Mouse (Mus musculus) forebrain, embryonic 16.5 days (tissue): Measurements from ENCODE around the gene Tlr12. TPM values are rescaled to one million over a fixed set of nuclear protein-coding genes. Genes with fewer than 3 reads are reported as not detected.
"Not testable (repeated sequence)": the region's sequence is repeated elsewhere in the genome, so short reads cannot be mapped to it uniquely, and the experiment has no call there.

Source experiments
- ATAC-seq: fragments of 200-750 bp; cut with Nextera tagmentation; 2 replicates; pipeline ENCODE4 v1.8.0; 2017; ENCODE audit warnings: mild to moderate bottlenecking, moderate library complexity
- H3K27ac ChIP-seq: fragments of 300-500 bp; sonication (generic); 2 replicates; pipeline ENCODE4 v1.5.1; 2014; ENCODE audit warnings: low read length, control low read depth
- H3K27me3 ChIP-seq: fragments of 300-500 bp; sonication (generic); replicated peaks from 2 replicates; pipeline ENCODE4 v1.6.1; 2014; ENCODE audit warnings: low read length; ENCODE audit not compliant: control insufficient read depth, insufficient read depth
- H3K36me3 ChIP-seq: fragments of 300-500 bp; sonication (generic); 2 replicates; pipeline ENCODE4 v1.6.1; 2014; ENCODE audit not compliant: control insufficient read depth, insufficient read depth
- H3K4me1 ChIP-seq: fragments of 300-500 bp; sonication (generic); replicated peaks from 2 replicates; pipeline ENCODE4 v1.6.1; 2014; ENCODE audit warnings: low read length; ENCODE audit not compliant: control insufficient read depth, insufficient read depth
- H3K4me2 ChIP-seq: fragments of 300-500 bp; sonication (generic); 2 replicates; pipeline ENCODE4 v1.6.1; 2014; ENCODE audit warnings: mild to moderate bottlenecking, low read length, control low read depth
- H3K4me3 ChIP-seq: fragments of 300-500 bp; sonication (generic); replicated peaks from 2 replicates; pipeline ENCODE4 v1.5.1; 2014; ENCODE audit warnings: mild to moderate bottlenecking, low read length, control low read depth
- H3K9ac ChIP-seq: fragments of 300-500 bp; sonication (generic); replicated peaks from 2 replicates; pipeline ENCODE4 v1.6.1; 2014; ENCODE audit warnings: low read depth, low read length, control low read depth
- H3K9me3 ChIP-seq: fragments of 300-500 bp; sonication (generic); 2 replicates; pipeline ENCODE4 v1.6.1; 2016; ENCODE audit warnings: low read length; ENCODE audit not compliant: control insufficient read depth
- WGBS: fragments of 180-500 bp; shearing (Covaris S2); extraction: QIAGEN DNeasy Blood & Tissue Kit; methylation state at CpG from one replicate; pipeline ENCODE4 v1.1.7; 2014; 5-methylcytosine and 5-hydroxymethylcytosine counted together
- polyA plus RNA-seq: library from polyadenylated mRNA; unstranded; fragments of >200 nt; fragmentation: Nextera tagmentation; extraction: Ambion mirVana; gene quantifications from 2 replicates; pipeline ENCODE4 v1.2.1, GENCODE M21; 2015

Gene Tlr12
- polyA plus RNA-seq, 1 experiment from 2014 or later = 1.6 TPM

DNA sequence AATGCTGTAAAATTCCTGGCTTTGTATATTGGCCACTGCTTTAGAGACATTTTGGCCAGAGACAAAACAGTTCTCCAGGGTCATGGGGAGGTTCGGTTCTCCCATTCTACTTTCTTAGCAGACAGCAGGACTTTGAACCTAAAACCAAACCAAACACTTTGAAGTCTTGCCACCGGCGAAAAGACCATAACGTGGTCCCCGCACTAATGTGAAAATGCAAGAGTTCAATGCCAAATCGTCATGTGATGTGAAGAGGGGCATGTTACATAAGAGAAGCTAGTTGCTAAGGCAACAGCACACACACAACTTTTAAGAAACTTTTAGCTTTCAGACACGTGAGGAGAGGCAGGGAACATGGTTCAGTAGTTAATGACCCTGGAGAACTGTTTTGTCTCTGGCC, 17.0 kb upstream of the Tlr12 start:
- Histone ChIP-seq H3K9me3 (no peaks in the 10 kb centered on the region), H3K4me2 (no peak overlapping the region), H3K27me3 (no peaks in the 10 kb centered on the region), H3K27ac (no peak overlapping the region), H3K36me3 (no peaks in the 10 kb centered on the region), H3K9ac (no peak overlapping the region), H3K4me3 (no peak overlapping the region), H3K4me1 (0 out of 2 replicates have a peak, but pooled peaks cover 5% of the 10 kb centered on the region)
- WGBS = 71% methylated on average over 7 of the region's 7 CpGs
- ATAC-seq = no peak

DNA sequence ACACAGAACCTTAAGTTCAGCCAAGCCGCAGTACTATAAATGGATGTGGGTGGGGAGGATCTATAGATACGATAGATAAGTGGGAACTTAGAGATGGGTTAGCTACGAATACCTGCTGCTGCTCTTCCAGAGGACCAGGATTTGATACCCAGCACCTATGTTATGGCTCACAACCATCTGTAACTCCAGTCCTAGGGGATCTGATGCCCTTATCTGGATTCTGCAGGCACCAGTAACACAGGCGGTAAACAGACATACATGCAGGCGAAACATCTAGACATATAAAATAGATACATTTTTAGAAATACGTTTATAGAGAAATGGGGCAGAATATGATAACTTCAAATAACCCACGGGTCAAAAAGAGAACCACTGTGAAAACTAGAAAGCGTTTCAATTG, 2.7 kb upstream of the Tlr12 start:
- Histone ChIP-seq H3K4me1 (no peaks in the 10 kb centered on the region), H3K9ac (no peak overlapping the region), H3K9me3 (no peaks in the 10 kb centered on the region), H3K4me2 (no peak overlapping the region), H3K27ac (no peak overlapping the region), H3K36me3 (no peaks in the 10 kb centered on the region), H3K27me3 (no peaks in the 10 kb centered on the region), H3K4me3 (no peak overlapping the region)
- 89% methylated on average over 8 of the region's 8 CpGs for WGBS
- no peak for ATAC-seq

DNA sequence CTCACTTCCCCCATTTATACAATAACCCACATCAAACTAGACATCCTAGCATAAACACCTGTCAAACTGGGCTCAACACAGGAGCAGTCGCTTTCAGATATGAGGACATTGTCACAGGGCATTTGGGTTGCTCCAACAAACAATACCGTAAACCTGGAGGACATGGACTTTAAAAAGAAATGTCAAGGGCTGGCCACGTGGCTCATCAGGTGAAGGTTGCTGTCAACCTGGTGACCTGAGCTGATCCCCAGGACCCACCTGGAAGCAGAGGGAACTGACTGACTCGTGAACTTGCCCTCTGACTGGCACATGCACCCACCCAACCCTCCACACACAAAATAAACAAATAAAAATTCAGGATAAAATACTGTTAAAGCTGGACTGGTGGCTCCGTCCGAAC, 2.2 kb upstream of the Tlr12 start:
- H3K36me3 ChIP-seq = no peaks in the 10 kb centered on the region
- H3K4me2 ChIP-seq = no peak overlapping the region
- no peak overlapping the region for H3K9ac ChIP-seq
- no peaks in the 10 kb centered on the region for H3K4me1 ChIP-seq
- ATAC-seq = no peak
- WGBS = 81% methylated on average over 6 of the region's 6 CpGs
- H3K27me3 ChIP-seq = no peaks in the 10 kb centered on the region
- no peak overlapping the region for H3K4me3 ChIP-seq
- no peak overlapping the region for H3K27ac ChIP-seq
- H3K9me3 ChIP-seq = no peaks in the 10 kb centered on the region

DNA sequence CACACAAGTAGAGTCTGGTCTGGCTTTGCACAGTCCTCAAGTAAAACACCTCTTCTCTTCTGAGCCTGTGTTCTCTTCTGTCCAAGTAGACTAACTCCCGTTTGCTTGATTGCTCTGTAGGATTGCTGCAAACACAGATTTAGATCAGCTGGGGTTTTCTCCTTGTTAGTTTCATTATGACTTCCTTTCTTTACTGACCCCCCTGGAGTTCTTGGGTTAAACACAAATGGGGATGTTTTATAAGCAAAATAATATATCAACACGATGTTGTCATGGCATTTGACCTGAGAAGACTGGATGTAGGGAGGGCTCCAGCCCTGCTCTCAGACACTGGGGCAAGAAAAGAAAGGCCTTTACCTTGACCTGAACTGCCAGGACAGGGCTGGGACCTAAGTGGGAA, 544 bp upstream of the Tlr12 start:
- 50% methylated on average over 2 of the region's 2 CpGs for WGBS
- no peak overlapping the region for H3K27ac ChIP-seq
- H3K4me3 ChIP-seq = no peak overlapping the region
- ATAC-seq = no peak
- H3K4me1 ChIP-seq = no peaks in the 10 kb centered on the region
- H3K9me3 ChIP-seq = no peaks in the 10 kb centered on the region
- no peaks in the 10 kb centered on the region for H3K27me3 ChIP-seq
- no peak overlapping the region for H3K4me2 ChIP-seq
- no peaks in the 10 kb centered on the region for H3K36me3 ChIP-seq
- no peak overlapping the region for H3K9ac ChIP-seq

DNA sequence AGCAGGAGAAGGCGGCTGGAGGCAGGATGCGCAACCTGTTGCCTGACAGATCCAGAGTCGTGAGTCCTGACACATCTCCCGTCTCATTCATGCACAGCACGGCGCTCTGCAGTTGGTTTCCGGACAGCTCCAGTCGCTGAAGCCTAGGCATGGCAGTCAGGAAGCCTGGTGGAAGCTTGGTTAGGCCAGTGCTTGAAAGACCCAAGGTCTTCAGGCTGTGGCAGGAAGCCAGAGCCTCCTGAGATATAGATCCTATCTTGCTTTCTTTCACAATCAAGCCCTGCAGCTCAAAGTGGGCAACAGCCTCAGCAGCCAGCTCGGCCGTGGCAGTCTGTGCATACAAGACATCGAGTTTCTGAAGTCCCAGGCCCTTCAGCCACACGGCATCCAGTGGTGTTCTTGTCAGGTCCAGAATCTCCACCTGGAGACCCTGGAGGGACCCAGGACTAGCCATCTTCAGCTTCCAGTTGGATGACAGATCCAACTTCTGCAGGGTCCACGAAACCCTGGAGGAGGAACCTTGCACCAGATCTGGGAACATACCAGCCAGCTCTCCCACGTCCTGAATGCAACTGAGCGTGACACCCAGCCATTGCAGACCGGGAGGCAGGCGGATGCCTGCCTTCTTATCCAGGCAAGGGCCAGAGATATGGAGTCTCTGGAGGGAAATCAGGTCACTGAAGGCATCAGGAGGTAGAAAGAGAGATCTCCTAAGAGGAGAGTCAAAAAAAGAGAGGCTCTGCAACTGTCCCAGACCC, 877 bp downstream of the Tlr12 start:
- Histone ChIP-seq H3K9me3 (no peaks in the 10 kb centered on the region), H3K27ac (no peak overlapping the region), H3K4me1 (no peaks in the 10 kb centered on the region), H3K4me3 (no peak overlapping the region), H3K4me2 (no peak overlapping the region), H3K27me3 (no peaks in the 10 kb centered on the region), H3K9ac (no peak overlapping the region), H3K36me3 (no peaks in the 10 kb centered on the region)
- WGBS = 79% methylated on average over 17 of the region's 17 CpGs
- ATAC-seq = no peak

DNA sequence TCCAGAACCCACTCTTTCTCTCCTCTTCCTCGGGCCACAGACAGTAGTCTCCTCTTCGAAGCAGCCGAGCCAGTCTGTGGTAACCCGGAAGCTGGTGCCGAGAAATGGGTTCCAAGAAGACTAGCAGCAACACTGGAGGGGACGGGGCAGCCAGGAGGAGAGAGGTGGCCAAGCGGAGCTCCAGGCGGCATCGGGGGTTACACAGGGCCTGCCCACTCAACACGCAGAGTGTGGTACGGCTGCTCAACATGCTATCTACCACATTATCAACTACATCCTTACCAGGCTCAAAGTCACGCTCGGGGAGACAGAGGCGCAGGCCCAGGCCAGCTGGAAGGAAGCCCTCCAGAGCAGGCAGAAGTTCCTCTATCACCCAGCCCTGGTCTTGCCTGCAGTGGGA, 2.7 kb downstream of the Tlr12 start:
- ATAC-seq = no peak
- H3K4me2 ChIP-seq = no peak overlapping the region
- no peaks in the 10 kb centered on the region for H3K36me3 ChIP-seq
- WGBS = 91% methylated on average over 14 of the region's 14 CpGs
- H3K9ac ChIP-seq = no peak overlapping the region
- H3K4me1 ChIP-seq = no peaks in the 10 kb centered on the region
- no peaks in the 10 kb centered on the region for H3K27me3 ChIP-seq
- no peak overlapping the region for H3K27ac ChIP-seq
- no peaks in the 10 kb centered on the region for H3K9me3 ChIP-seq
- H3K4me3 ChIP-seq = no peak overlapping the region

DNA sequence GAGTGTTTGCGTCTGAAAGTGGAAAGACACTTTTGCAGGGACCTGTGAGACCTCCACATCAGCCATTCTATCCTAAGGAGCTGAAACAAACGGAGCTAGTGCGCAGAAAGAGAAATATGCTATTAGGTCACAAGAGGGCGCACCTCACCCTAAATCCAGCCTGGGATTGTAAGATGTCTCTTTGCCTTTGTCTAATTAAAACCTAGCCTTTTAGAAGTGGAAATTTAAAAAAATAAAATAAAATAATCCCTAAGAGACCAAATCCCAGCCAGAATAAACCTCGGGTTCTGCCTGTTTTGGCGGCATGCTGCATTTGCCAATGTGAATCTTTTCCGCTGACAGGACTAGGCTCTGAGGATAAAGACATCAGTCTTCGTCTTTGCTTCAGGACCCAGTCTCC, 5.1 kb downstream of the Tlr12 start:
- Histone ChIP-seq H3K27ac (peak overlapping the region; percentile 52; the same call in 1 of the 2 replicates), H3K9ac (0 out of 2 replicates have a peak overlapping the region, but pooled peaks have one; percentile 24), H3K27me3 (no peaks in the 10 kb centered on the region), H3K4me1 (peaks cover 14% of the 10 kb centered on the region), H3K4me2 (no peak overlapping the region), H3K9me3 (no peaks in the 10 kb centered on the region), H3K36me3 (no peaks in the 10 kb centered on the region), H3K4me3 (no peak overlapping the region)
- 21% methylated on average over 8 of the region's 8 CpGs for WGBS
- no peak for ATAC-seq

DNA sequence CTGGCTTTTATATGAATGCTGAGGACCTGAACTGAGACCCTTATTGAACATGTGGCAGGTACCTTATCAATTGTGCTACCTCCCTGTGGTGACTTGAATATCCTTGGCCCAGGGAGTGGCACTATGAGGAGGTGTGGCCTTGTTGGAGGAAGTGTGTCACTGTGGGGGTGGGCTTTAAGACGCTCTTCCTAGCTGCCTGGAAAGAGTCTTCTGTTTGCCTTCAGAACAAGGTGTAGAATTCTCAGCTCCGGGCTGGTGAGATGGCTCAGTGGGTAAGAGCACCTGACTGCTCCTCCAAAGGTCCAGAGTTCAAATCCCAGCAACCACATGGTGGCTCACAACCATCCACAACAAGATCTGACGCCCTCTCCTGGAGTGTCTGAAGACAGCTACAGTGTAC, 6.7 kb downstream of the Tlr12 start:
- not testable (repeated sequence) for H3K9me3 ChIP-seq, H3K27me3 ChIP-seq, H3K4me3 ChIP-seq, H3K27ac ChIP-seq, ATAC-seq, H3K4me2 ChIP-seq, H3K36me3 ChIP-seq, H3K9ac ChIP-seq
- peaks cover 21% of the 10 kb centered on the region for H3K4me1 ChIP-seq
- WGBS = 96% methylated on average over 3 of the region's 3 CpGs

DNA sequence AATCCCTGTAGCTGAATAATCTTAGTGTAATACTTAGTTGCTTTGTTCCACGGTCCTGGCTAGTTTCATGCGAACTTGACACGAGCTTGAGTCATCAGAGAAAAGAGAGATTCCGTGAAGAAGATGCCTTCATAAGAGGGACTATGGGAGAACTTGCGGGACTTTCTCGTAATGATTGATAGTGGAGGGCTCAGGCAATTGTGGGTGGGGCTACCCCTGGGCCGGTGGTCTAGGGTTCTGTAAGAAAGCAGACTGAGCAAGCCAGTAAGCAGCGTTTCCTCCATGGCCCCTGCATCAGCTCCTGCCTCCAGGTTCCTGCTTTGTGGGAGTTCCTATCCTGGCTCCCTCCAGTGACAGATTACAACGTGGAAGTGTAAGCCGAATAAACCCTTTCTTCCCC, 7.7 kb downstream of the Tlr12 start:
- Histone ChIP-seq H3K4me3 (peak overlapping the region; percentile 70; the same call in 1 of the 2 replicates), H3K36me3 (no peaks in the 10 kb centered on the region; the same call in 1 of the 2 replicates), H3K9me3 (no peaks in the 10 kb centered on the region), H3K9ac (no peak overlapping the region), H3K4me2 (peak overlapping the region; percentile 60), H3K27ac (no peak overlapping the region), H3K4me1 (peaks cover 24% of the 10 kb centered on the region), H3K27me3 (no peaks in the 10 kb centered on the region)
- WGBS = 26% methylated on average over 10 of the region's 10 CpGs
- no peak for ATAC-seq
